Mouse (Mus musculus) liver, embryonic 13.5 days (tissue): Measurements from ENCODE around the gene Man1b1. TPM values are rescaled to one million over a fixed set of nuclear protein-coding genes. Genes with fewer than 3 reads are reported as not detected.

Experiments used
- ATAC-seq: fragments of 200-750 bp; cut with Nextera tagmentation; 2 replicates; pipeline ENCODE4 v1.8.0; 2017; ENCODE audit warnings: low read depth, mild to moderate bottlenecking, moderate number of reproducible peaks, moderate library complexity
- DNase-seq: peaks from one replicate; pipeline ENCODE4 v3.0.0; 2022
- H3K27ac ChIP-seq: fragments of 300-500 bp; sonication (generic); 2 replicates; pipeline ENCODE4 v1.5.1; 2015; ENCODE audit warnings: moderate library complexity, mild to moderate bottlenecking, inconsistent platforms
- H3K27me3 ChIP-seq: fragments of 300-500 bp; sonication (generic); 2 replicates; pipeline ENCODE4 v1.6.1; 2015; ENCODE audit warnings: mild to moderate bottlenecking, inconsistent platforms
- H3K36me3 ChIP-seq: fragments of 300-500 bp; sonication (generic); 2 replicates; pipeline ENCODE4 v1.6.1; 2015; ENCODE audit warnings: mild to moderate bottlenecking, inconsistent platforms
- H3K4me1 ChIP-seq: fragments of 300-500 bp; sonication (generic); replicated peaks from 2 replicates; pipeline ENCODE4 v1.6.1; 2015; ENCODE audit warnings: inconsistent platforms
- H3K4me2 ChIP-seq: fragments of 300-500 bp; sonication (generic); 2 replicates; pipeline ENCODE4 v1.6.1; 2015; ENCODE audit warnings: inconsistent platforms, mild to moderate bottlenecking, moderate library complexity
- H3K4me3 ChIP-seq: fragments of 300-500 bp; sonication (generic); replicated peaks from 2 replicates; pipeline ENCODE4 v1.5.1; 2015; ENCODE audit warnings: mild to moderate bottlenecking, inconsistent platforms
- H3K9ac ChIP-seq: fragments of 300-500 bp; sonication (generic); 2 replicates; pipeline ENCODE4 v1.6.1; 2015; ENCODE audit warnings: mild to moderate bottlenecking, inconsistent platforms
- H3K9me3 ChIP-seq: fragments of 300-500 bp; sonication (generic); replicated peaks from 2 replicates; pipeline ENCODE4 v1.6.1; 2016; ENCODE audit warnings: inconsistent platforms
- WGBS: fragments of 180-500 bp; shearing (Covaris S2); methylation state at CpG from one replicate; pipeline ENCODE4 v1.1.7; 2015; ENCODE audit not compliant: insufficient replicate concordance; 5-methylcytosine and 5-hydroxymethylcytosine counted together
- polyA plus RNA-seq: library from polyadenylated mRNA; unstranded; fragments of >200 nt; fragmentation: Nextera tagmentation; extraction: Ambion mirVana; gene quantifications from 2 replicates; pipeline ENCODE4 v1.2.1, GENCODE M21; 2015

The Man1b1 gene
- polyA plus RNA-seq, 1 experiment from 2014 or later = 18.8 TPM

DNA sequence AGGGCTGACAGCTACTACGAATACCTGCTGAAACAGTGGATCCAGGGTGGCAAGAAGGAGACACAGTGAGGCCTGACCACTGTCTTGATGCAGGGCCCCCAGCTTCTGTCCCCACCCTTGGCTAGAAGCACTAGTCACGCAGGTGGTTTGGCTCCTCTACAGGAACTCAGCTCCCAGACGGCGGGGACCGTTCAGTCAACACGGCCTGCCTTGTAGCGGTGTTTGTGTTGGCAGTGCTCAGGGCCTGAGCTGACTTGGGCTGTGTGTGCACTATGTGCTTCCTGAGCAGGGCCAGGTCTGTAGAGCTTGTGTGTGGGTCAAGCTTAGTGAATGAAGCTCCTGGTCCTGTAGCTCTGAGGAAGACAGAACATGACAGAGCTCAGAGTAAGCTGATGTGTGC, 16.0 kb downstream of the Man1b1 start:
- no peak overlapping the region for H3K4me3 ChIP-seq
- no peak overlapping the region for H3K4me2 ChIP-seq
- WGBS = 91% methylated on average over 7 of the region's 7 CpGs
- peaks cover 98% of the 10 kb centered on the region for H3K36me3 ChIP-seq
- H3K4me1 ChIP-seq = no peaks in the 10 kb centered on the region
- ATAC-seq (no peak), DNase-seq (no peak)
- no peaks in the 10 kb centered on the region for H3K27me3 ChIP-seq
- H3K27ac ChIP-seq = no peak overlapping the region
- no peak overlapping the region for H3K9ac ChIP-seq
- H3K9me3 ChIP-seq = no peaks in the 10 kb centered on the region

DNA sequence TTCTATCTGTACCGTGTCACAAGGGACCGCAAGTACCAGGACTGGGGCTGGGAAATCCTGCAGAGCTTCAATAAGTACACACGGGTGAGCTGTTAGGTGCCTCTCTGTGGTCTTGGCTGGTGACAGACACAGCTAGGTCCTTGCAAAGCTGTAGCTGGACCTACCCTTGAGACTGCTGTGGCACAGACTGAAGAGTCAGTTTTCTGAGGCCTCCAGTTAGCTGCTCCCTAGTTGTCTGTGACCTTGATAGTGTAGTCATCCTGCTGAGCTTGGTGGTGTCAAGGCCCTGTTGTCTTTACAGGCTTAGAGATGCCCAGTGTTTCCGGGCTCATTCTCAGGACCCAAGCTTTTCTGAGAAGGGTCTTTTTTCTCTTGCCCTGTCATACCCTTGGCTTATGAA, 17.4 kb downstream of the Man1b1 start:
- ATAC-seq = no peak
- Histone ChIP-seq H3K4me2 (no peak overlapping the region), H3K9ac (no peak overlapping the region), H3K27ac (no peak overlapping the region), H3K36me3 (peaks cover 90% of the 10 kb centered on the region), H3K27me3 (no peaks in the 10 kb centered on the region), H3K9me3 (no peaks in the 10 kb centered on the region), H3K4me3 (no peak overlapping the region), H3K4me1 (no peaks in the 10 kb centered on the region)
- WGBS = 81% methylated on average over 4 of the region's 4 CpGs
- no peak for DNase-seq

DNA sequence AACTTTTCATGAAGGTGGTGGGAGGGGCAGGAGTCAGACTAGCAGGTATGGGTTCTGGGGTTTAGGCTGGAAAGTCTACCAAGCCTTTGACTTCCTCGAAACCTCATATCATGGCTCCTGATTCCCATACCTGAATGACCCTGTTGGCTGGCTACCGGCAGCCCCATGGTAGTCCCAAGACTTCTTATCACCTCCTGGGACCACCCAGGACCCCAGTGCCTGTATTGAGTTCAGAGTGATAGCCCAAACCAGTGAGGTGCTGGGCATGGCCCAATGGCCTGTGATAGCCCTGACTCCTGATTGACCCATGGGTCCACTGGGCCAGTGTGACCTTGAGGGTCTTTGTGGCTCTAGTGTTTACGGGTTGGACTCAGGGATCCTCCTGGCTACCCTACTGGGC, 18.6 kb downstream of the Man1b1 start:
- no peak for ATAC-seq
- Histone ChIP-seq H3K4me1 (peaks cover 12% of the 10 kb centered on the region), H3K27me3 (no peaks in the 10 kb centered on the region), H3K4me3 (no peak overlapping the region), H3K9ac (no peak overlapping the region), H3K9me3 (no peaks in the 10 kb centered on the region), H3K4me2 (no peak overlapping the region), H3K36me3 (peaks cover 80% of the 10 kb centered on the region), H3K27ac (no peak overlapping the region)
- DNase-seq = no peak
- WGBS = 85% methylated on average over 3 of the region's 3 CpGs

DNA sequence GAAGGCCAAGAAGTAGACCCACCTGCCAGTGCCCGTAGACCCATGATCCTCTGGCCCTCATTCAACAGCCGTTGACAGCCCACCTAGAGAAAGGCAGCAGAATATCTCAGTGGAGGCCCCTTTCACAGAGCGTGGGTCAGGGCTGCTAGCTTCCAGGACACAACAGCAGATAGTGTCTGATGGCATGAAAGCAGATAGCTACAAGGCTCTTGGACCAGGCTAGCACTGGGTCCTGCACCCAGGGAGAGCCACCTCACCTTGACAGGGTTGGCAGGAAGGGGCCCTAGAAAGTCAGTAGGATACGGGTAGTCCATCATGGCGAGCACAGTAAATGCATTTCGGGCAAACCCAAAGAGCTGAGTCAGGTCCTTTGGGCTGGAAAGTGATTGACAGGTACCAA, 22.1 kb downstream of the Man1b1 start:
- peaks cover 25% of the 10 kb centered on the region for H3K4me1 ChIP-seq
- no peak overlapping the region for H3K27ac ChIP-seq
- DNase-seq (no peak), ATAC-seq (no peak)
- no peak overlapping the region for H3K4me2 ChIP-seq
- no peak overlapping the region for H3K9ac ChIP-seq
- H3K27me3 ChIP-seq = no peaks in the 10 kb centered on the region
- 76% methylated on average over 6 of the region's 6 CpGs for WGBS
- H3K9me3 ChIP-seq = no peaks in the 10 kb centered on the region
- H3K4me3 ChIP-seq = no peak overlapping the region
- H3K36me3 ChIP-seq = peaks cover 47% of the 10 kb centered on the region

DNA sequence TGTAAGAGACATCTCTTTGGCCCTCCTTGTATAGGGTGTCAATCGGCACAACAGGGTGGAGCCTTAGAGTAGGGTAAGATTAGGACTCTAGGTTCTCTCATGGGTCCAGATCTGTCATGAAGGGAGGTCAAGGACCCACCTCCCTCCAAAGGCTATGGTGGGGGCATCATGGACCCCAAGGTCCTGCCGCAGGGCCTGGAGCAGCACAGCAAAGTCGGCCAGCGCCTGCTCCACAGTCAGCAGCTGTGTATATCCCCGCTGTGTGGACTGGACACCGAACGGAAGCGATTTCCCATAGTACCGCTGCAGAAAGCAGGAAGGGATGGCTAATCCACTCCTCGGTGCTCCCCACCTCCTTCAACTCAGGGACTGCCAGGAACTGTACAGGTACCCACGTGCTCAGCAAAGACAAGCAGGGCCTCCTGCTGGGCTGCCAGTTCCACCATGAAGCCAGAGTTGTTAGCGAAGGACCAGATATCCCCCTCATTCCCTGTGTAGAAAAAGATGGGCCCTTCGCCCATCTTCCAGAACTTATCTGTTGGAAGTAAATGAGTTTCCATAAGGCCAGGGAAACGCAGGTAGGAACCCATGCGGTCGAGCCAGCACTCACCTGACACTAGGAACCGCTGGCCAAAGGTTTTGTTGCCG, 23.4 kb downstream of the Man1b1 start:
- Histone ChIP-seq H3K4me2 (peak overlapping the region; percentile 81), H3K27me3 (no peaks in the 10 kb centered on the region), H3K9me3 (no peaks in the 10 kb centered on the region), H3K27ac (no peak overlapping the region), H3K36me3 (peaks cover 34% of the 10 kb centered on the region), H3K9ac (peak overlapping the region; percentile 60), H3K4me1 (peaks cover 25% of the 10 kb centered on the region), H3K4me3 (peak overlapping the region; percentile 62)
- DNase-seq (no peak), ATAC-seq (peak; percentile 22)
- 32% methylated on average over 18 of the region's 18 CpGs for WGBS

DNA sequence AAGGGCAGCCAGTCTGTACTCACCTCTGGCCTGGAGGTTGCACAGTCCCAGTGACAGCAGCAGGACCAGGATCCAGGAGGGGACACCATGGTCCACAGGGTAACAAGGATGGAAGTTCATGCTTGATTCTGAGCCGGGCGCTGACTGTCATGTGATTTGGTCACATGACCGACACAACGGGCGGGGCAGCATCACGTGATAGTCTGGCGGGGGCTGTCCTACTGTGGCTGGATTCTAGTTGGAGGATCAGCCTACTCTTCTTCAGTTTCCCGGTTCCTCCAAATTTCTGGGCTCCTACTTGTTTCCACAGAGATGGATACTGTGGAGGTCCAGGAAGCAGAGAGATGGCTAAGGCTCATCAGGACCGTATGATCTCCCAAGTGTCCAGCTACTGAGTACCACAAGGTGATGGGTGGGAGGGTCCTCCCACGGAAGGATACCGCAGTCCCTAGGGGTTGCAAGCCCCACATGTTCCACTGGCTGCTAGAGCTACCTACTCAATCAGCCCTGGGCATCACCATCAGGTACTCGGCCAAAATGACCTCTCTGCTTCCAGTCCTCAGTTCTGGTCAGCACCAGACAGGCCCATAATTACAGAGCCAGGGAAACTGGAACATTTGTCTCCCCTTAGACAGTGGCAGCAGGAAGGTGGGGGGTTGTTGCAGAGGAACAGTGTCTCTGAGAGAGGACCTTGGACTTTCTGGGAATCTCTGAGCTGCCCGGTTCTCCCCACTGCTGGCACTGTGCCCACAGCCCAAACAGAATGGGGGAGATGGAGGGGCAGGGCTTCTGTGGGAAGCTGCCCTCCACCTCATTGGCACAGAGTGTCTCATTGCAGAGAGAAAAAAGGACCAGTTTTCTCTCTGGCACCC, 24.3 kb downstream of the Man1b1 start, which contains the start of gene Dpp7:
TSS of gene Dpp7 (minus strand) at position 152 of the 872 bp plus-strand sequence.
- Histone ChIP-seq H3K36me3 (peaks cover 25% of the 10 kb centered on the region), H3K4me3 (peak within 1 kb of the TSS; percentile 62), H3K4me1 (peaks cover 25% of the 10 kb centered on the region), H3K27ac (no peak within 1 kb of the TSS), H3K4me2 (peak within 1 kb of the TSS; percentile 81), H3K9me3 (no peaks in the 10 kb centered on the region), H3K27me3 (no peaks in the 10 kb centered on the region), H3K9ac (peak within 1 kb of the TSS; percentile 60)
- DNase-seq = peak; percentile 82
- ATAC-seq = peak; percentile 79
- 4% methylated on average over 13 of the region's 13 CpGs for WGBS

DNA sequence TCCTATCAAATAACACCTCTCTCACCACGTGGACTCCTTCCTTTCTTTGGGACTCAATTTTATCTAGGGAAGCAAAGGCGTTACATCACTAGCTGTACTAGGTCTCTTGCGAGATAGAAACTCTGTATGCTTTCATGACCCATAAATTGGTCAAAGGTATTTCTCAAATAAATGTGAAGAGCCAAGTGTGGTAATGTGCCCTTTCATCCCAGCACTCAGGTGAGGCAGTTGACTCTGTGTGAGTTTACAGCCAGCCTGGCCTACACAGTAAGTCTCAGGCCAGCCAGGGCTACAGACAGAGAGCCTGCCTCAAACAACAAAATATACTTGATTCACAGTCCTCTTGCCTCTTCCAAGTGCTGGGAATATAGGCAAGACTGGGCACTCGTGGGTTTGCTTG, 27.7 kb downstream of the Man1b1 start:
- no peak overlapping the region for H3K27ac ChIP-seq
- no peak for DNase-seq
- 52% methylated on average over 4 of the region's 4 CpGs for WGBS

DNA sequence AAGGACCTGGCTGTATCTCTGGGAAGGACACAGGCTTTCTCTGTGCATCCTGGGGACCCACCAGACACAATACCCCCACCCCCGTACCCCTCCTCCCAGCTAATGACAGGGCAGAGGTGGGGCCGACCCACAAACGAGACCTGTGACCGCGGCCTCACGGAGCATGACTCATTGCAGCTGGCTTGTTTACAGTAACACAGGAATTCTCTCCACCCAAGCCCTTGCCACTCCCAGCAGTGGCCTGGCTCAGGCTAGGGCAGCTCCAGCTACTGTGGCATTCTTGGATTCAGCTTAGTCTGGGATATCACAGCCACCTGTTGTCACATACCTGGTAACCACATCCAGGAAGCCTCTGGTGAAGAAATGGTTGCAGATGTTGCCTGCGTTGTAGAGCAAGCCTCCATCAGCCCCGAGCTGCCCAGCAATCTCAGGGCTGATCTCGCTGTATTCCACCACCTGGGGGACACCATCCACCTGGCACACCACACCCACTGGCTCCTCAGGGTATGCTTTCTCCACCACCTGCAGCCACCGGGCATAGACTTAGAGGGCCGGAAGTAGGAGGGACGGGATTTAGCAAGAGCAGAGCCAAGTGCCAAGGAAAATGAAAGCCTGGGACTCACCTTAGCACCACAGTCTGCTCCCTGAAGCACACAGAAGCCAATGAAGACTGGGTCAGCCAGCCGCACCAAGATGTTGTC, 31.5 kb downstream of the Man1b1 start:
- no peak overlapping the region for H3K4me2 ChIP-seq
- ATAC-seq (no peak), DNase-seq (no peak)
- peaks cover 11% of the 10 kb centered on the region; the same call in 1 of the 2 replicates for H3K36me3 ChIP-seq
- peaks cover 28% of the 10 kb centered on the region for H3K4me1 ChIP-seq
- no peak overlapping the region for H3K27ac ChIP-seq
- H3K27me3 ChIP-seq = peaks cover 29% of the 10 kb centered on the region
- no peaks in the 10 kb centered on the region for H3K9me3 ChIP-seq
- WGBS = 63% methylated on average over 13 of the region's 13 CpGs
- no peak overlapping the region for H3K9ac ChIP-seq
- H3K4me3 ChIP-seq = no peak overlapping the region

More for the DNA sequence above, 27.7 kb downstream of the Man1b1 start:
- no peak overlapping the region for H3K4me3 ChIP-seq
- H3K4me1 ChIP-seq = peaks cover 38% of the 10 kb centered on the region
- no peak overlapping the region for H3K9ac ChIP-seq
- no peak for ATAC-seq
- H3K27me3 ChIP-seq = peaks cover 12% of the 10 kb centered on the region
- H3K36me3 ChIP-seq = peaks cover 11% of the 10 kb centered on the region; the same call in 1 of the 2 replicates
- H3K9me3 ChIP-seq = no peaks in the 10 kb centered on the region
- H3K4me2 ChIP-seq = no peak overlapping the region

DNA sequence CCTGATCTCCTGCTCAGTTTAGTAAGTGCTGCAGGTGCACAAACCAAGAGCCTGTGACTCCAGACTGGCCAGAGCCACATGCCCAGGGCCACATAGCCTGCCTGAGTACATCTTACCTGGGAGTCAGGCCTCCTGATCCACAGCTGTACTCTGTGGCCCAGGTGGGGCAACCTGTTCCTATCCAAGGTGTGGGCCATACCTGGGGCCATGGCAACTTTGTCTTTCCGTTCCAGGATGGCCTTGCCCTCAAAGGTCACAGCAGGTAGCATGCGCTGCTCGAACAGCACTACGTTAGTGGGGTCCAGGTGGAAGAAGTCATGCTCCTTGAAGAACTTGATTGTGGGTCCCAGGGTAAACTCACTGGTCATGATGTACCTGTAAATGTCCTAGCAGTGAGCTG, 32.2 kb downstream of the Man1b1 start:
- H3K27me3 ChIP-seq = peaks cover 29% of the 10 kb centered on the region
- ATAC-seq (no peak), DNase-seq (no peak)
- no peaks in the 10 kb centered on the region for H3K9me3 ChIP-seq
- 90% methylated on average over 4 of the region's 4 CpGs for WGBS
- peak overlapping the region; percentile 96 for H3K4me2 ChIP-seq
- peaks cover 32% of the 10 kb centered on the region for H3K4me1 ChIP-seq
- H3K27ac ChIP-seq = no peak overlapping the region
- H3K4me3 ChIP-seq = peak overlapping the region; percentile 70
- H3K9ac ChIP-seq = peak overlapping the region; percentile 70; the same call in 1 of the 2 replicates
- H3K36me3 ChIP-seq = peaks cover 11% of the 10 kb centered on the region; the same call in 1 of the 2 replicates

DNA sequence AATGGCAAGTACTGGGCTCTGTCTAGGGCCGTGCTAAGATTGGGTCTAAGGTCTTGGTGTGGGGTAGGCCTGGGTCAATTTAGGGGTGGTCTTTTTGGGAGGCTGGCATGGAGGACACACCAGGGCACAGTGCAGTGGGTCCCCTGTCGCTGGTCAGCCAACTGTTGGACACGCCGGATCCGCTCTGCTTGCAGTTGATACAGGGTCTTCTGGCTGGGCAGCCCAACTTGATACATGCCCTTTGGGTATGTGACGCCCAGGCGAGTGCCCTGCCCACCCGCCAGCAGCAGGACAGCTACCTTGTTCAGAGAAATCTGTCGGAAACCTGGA, 32.6 kb downstream of the Man1b1 start:
- Histone ChIP-seq H3K9me3 (no peaks in the 10 kb centered on the region), H3K27me3 (peaks cover 29% of the 10 kb centered on the region), H3K36me3 (peaks cover 11% of the 10 kb centered on the region; the same call in 1 of the 2 replicates), H3K27ac (no peak overlapping the region), H3K4me1 (peaks cover 36% of the 10 kb centered on the region), H3K4me2 (peak overlapping the region; percentile 96), H3K9ac (peak overlapping the region; percentile 70), H3K4me3 (peak overlapping the region; percentile 70)
- 28% methylated on average over 9 of the region's 9 CpGs for WGBS
- ATAC-seq = no peak; the same call in 1 of the 2 replicates
- DNase-seq = no peak

DNA sequence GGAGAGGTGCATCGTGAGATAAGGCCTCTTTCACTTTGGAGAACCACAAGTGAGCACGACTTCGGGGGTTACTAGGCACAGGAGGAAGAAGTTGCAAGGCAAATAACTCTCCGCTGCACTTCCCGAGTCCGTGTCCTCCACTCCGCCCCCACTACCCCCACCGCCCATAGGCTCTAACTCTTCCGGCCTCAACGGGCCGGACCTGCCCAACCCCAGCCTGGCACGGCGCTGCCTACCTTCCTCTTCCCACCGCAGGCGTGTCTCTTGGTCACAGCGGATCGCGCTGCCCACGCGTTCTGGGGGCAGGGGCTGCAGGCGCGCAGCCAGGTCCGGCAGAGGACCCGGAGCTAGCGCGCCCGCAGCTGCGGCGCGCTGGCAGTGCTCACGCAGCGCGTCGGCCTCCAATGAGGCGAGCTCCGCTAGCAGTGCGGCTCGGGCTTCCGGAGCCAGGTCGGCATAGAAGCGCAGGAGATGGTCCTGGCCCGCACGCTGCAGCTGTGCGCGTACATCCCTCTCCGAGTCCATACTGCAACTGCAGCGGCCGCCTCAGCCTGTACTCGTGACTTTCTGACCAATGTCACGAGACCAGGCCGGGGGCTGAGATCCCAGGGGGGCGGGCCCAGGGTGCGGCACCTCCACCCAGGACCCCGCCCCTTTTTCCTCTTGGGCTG, 33.1 kb downstream of the Man1b1 start, which contains the start of gene Uap1l1:
TSS of gene Uap1l1 (minus strand) at position 592 of the 671 bp plus-strand sequence.
- WGBS = 1% methylated on average over 54 of the region's 54 CpGs
- Histone ChIP-seq H3K27me3 (peaks cover 29% of the 10 kb centered on the region), H3K4me1 (peaks cover 41% of the 10 kb centered on the region), H3K4me2 (peak within 1 kb of the TSS; percentile 96), H3K9me3 (no peaks in the 10 kb centered on the region), H3K36me3 (peaks cover 11% of the 10 kb centered on the region; the same call in 1 of the 2 replicates), H3K4me3 (peak within 1 kb of the TSS; percentile 70), H3K27ac (no peak within 1 kb of the TSS), H3K9ac (peak within 1 kb of the TSS; percentile 70)
- DNase-seq (peak; percentile 66), ATAC-seq (peak; percentile 69)
